Mouse (Mus musculus) limb, embryonic 10.5 days (tissue): ENCODE results near the gene Dusp2. TPM values are rescaled to one million over a fixed set of nuclear protein-coding genes. Genes with fewer than 3 reads are reported as not detected.

Experiments
- DNase-seq: peaks from one replicate; pipeline ENCODE4 v3.0.0-alpha.2; 2017; ENCODE audit warnings: low spot score
- H3K27ac ChIP-seq: fragments of 300-500 bp; sonication (generic); 2 replicates; pipeline ENCODE4 v1.5.1; 2016; ENCODE audit warnings: mild to moderate bottlenecking
- H3K27me3 ChIP-seq: fragments of 300-500 bp; sonication (generic); 2 replicates; pipeline ENCODE4 v1.6.1; 2016; ENCODE audit warnings: low read depth, mild to moderate bottlenecking; ENCODE audit not compliant: poor library complexity, severe bottlenecking
- H3K36me3 ChIP-seq: fragments of 300-500 bp; sonication (generic); 2 replicates; pipeline ENCODE4 v1.6.1; 2016; ENCODE audit warnings: mild to moderate bottlenecking, moderate library complexity
- H3K4me1 ChIP-seq: fragments of 300-500 bp; sonication (generic); 2 replicates; pipeline ENCODE4 v1.6.1; 2016
- H3K4me3 ChIP-seq: fragments of 300-500 bp; sonication (generic); 2 replicates; pipeline ENCODE4 v1.5.1; 2016; ENCODE audit warnings: mild to moderate bottlenecking, moderate library complexity
- H3K9me3 ChIP-seq: fragments of 300-500 bp; sonication (generic); replicated peaks from 2 replicates; pipeline ENCODE4 v1.6.1; 2016; ENCODE audit warnings: mild to moderate bottlenecking
- WGBS: fragments of 180-500 bp; shearing (Covaris S2); methylation state at CpG from one replicate; pipeline ENCODE4 v1.1.7; 2016; 5-methylcytosine and 5-hydroxymethylcytosine counted together
- polyA plus RNA-seq: library from polyadenylated mRNA; unstranded; fragments of >200 nt; fragmentation: Nextera tagmentation; extraction: Ambion mirVana; gene quantifications from 2 replicates; pipeline ENCODE4 v1.2.1, GENCODE M21; 2016

The Dusp2 gene
- polyA plus RNA-seq, 1 experiment from 2014 or later = 6.4 TPM

DNA sequence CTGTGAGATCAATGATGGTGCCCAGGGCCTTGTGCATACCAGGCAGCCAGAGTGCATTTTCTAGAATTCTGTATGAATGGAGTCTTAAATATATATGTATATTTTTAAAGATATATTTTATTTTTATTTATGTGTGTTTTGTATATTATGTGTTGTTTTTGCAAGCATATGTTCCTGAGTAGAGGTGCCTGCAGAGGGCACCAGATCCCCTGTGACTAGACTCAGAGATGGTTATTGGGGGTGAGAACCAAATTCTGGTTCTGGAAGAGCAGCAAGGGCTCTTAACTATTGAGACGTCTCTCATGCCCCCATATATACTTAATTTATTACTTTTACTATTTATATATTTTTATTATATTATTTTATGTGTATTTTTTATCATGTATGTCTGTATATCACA lies 24.8 kb upstream of the Dusp2 start:
- Histone ChIP-seq H3K9me3 (no peaks in the 10 kb centered on the region), H3K4me1 (no peaks in the 10 kb centered on the region), H3K4me3 (no peak overlapping the region), H3K27me3 (no peaks in the 10 kb centered on the region), H3K36me3 (no peaks in the 10 kb centered on the region), H3K27ac (no peak overlapping the region)
- no peak for DNase-seq
- WGBS = 79% methylated on average over 1 of the region's 1 CpGs

DNA sequence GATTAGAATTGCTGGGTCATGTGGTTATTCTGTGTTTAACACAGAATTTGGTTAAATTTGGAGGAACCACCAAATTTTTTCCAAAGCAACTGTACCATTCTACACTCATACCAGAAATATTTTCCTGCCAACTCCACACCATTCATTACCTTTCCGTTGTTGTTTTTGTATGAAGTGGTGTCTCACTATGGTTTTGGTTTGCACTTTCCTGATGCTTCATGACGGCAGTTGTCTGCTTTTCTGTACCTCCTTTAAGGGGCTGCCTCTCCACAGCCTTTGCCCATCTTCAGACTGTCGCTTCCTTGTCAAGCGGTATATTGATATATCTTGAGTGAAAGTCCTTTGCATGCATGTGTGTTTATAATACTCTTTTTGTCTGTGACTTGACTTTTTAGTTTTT lies 23.2 kb upstream of the Dusp2 start:
- no peaks in the 10 kb centered on the region for H3K9me3 ChIP-seq
- H3K27me3 ChIP-seq = no peaks in the 10 kb centered on the region
- 93% methylated on average over 4 of the region's 4 CpGs for WGBS
- no peak overlapping the region for H3K4me3 ChIP-seq
- no peak overlapping the region for H3K27ac ChIP-seq
- no peaks in the 10 kb centered on the region for H3K4me1 ChIP-seq
- H3K36me3 ChIP-seq = no peaks in the 10 kb centered on the region
- no peak for DNase-seq

DNA sequence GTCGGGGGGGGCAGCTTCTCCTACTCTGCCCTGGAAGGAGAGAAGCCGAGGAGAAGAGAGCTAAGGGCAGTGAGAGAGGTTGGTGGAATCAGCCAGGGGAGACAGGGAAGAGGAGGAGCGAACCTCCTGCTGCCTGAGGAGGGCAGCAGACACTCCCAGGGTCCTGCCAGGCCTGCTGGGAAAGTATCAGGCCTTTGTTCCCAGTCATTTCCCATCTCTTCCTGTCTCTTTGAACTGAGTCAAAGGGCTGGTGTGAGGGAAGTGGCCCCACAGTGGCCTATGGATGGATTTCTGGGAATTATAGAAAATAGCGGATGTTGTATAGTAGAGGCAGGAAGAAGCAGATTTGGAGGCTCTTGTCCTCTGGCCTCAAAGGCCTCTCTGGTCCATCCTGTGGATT lies 22.1 kb upstream of the Dusp2 start:
- H3K27me3 ChIP-seq = no peaks in the 10 kb centered on the region
- no peak overlapping the region for H3K4me3 ChIP-seq
- no peaks in the 10 kb centered on the region for H3K4me1 ChIP-seq
- 58% methylated on average over 4 of the region's 4 CpGs for WGBS
- no peaks in the 10 kb centered on the region for H3K36me3 ChIP-seq
- 0 out of 2 replicates have a peak overlapping the region, but pooled peaks have one; percentile 3 for H3K27ac ChIP-seq
- DNase-seq = no peak
- no peaks in the 10 kb centered on the region for H3K9me3 ChIP-seq

DNA sequence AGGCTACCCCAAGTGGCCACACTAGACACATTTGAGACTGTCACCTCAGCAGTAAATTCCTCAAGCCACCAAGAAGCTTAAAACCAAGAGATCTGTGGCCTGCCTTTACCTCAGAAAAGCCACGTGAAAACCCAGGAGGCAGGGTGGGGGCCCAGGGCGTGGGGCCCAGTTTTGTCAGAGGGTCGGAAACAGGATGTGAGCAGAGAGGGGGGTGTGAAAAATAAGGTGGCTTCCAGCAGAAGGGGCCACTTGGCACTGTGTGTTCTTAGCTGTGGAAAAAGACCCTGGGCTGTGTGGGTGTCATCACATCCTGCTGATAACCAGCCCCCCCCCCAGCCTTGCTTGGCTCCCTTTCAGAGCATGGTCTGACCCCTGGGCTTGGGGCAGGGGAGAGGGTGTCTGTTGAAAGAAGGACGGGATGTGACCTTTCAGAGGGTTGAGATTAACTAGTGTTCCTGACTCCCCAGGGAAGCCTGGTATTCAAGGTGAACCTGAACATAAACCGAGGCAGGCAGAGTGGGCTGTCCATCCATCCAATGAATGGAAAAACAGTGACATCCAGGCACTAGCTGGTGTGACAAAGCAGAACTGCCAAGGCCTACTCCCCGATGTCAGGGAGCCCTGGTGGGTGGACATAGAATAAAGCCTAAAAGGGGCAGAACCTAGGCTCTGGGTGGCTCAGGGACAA lies 21.3 kb upstream of the Dusp2 start:
- 73% methylated on average over 6 of the region's 6 CpGs for WGBS
- no peaks in the 10 kb centered on the region for H3K4me1 ChIP-seq
- no peaks in the 10 kb centered on the region for H3K36me3 ChIP-seq
- no peaks in the 10 kb centered on the region for H3K9me3 ChIP-seq
- no peak for DNase-seq
- no peak overlapping the region for H3K4me3 ChIP-seq
- no peaks in the 10 kb centered on the region for H3K27me3 ChIP-seq
- peak overlapping the region; percentile 3; the same call in 1 of the 2 replicates for H3K27ac ChIP-seq

DNA sequence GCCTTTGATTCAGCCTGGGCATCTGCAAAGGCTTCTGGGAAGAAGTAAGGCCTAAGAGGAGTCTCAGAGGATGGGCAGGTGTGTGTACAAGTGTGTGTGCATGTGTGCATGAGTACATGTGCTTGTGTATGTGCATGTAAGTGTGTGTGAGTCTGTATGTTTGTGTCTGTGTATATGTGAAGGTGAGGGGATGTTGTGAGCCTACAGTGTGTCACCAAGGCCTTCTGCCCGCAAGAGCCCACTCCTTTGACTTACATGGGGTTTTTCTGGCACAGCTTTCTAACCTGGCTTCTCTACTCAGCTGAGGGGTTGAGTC lies 20.8 kb upstream of the Dusp2 start:
- H3K4me1 ChIP-seq = no peaks in the 10 kb centered on the region
- 79% methylated on average over 1 of the region's 1 CpGs for WGBS
- DNase-seq = no peak
- H3K27ac ChIP-seq = no peak overlapping the region
- H3K36me3 ChIP-seq = no peaks in the 10 kb centered on the region
- H3K27me3 ChIP-seq = no peaks in the 10 kb centered on the region
- H3K4me3 ChIP-seq = no peak overlapping the region
- no peaks in the 10 kb centered on the region for H3K9me3 ChIP-seq

DNA sequence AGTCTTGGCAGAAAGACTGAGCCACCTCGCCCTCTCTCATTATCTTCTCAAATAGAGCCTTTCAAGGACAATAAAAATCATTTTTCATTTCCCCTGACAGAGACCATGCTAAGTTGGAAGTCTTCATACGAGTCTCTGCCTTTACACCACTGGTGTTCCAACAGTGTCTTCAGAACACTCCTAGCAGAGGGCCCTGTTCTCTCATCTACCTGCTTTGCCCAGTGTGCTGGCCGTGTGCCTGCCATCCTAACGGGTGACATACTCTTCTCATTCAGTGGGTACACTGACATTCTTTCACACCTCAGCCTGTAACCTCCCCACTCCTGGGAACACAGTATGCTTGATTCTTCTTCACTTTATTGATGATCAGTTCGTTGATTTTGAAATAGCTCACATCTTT lies 19.5 kb upstream of the Dusp2 start:
- Histone ChIP-seq H3K9me3 (no peaks in the 10 kb centered on the region), H3K27me3 (no peaks in the 10 kb centered on the region), H3K36me3 (no peaks in the 10 kb centered on the region), H3K27ac (no peak overlapping the region), H3K4me1 (no peaks in the 10 kb centered on the region), H3K4me3 (no peak overlapping the region)
- 81% methylated on average over 5 of the region's 5 CpGs for WGBS
- no peak for DNase-seq

DNA sequence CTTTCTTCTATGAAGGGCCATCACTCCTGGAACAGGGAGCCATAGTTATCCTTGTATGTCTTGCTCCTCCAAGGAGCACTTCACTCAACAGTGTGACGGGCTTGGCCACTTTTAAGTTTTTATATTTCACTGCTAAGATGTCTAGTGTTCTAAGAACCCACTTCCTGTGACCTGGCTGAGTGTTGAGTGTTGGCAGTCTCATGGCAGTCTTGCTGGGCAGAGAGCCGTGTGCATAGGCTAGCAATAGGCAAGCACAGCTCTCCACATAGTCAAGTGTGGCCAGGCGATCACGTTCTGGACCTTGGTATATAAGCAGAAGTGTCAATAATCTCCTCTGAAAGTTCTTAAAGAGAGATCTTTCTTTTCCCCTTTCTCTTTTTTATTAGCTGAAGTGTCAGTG lies 17.8 kb upstream of the Dusp2 start:
- Histone ChIP-seq H3K36me3 (no peaks in the 10 kb centered on the region), H3K4me1 (peaks cover 3% of the 10 kb centered on the region), H3K9me3 (no peaks in the 10 kb centered on the region), H3K27me3 (no peaks in the 10 kb centered on the region), H3K4me3 (no peak overlapping the region), H3K27ac (no peak overlapping the region)
- DNase-seq = no peak
- 91% methylated on average over 4 of the region's 4 CpGs for WGBS

DNA sequence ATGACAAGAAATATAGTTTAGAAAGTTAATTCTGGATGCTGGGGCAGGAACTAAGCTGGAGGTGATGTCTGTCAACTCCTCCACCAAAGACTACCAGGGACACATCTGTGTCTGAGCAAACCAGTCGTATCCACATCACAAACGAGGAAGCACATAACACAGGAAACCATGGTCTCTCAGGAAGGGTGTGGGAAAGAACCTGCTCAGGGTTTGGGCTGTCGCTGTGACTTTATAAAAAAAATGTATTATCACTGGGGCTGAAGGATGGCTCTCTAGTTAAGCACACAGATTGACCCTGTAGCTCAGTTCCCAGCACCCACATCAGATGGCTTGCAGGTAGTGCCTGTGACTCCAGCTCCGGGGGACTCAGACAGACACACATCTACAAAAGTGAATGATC lies 16.9 kb upstream of the Dusp2 start:
- peaks cover 10% of the 10 kb centered on the region for H3K4me1 ChIP-seq
- DNase-seq = no peak
- H3K27ac ChIP-seq = no peak overlapping the region
- no peaks in the 10 kb centered on the region for H3K36me3 ChIP-seq
- WGBS = 76% methylated on average over 4 of the region's 4 CpGs
- H3K4me3 ChIP-seq = no peak overlapping the region
- H3K9me3 ChIP-seq = no peaks in the 10 kb centered on the region
- no peaks in the 10 kb centered on the region for H3K27me3 ChIP-seq

DNA sequence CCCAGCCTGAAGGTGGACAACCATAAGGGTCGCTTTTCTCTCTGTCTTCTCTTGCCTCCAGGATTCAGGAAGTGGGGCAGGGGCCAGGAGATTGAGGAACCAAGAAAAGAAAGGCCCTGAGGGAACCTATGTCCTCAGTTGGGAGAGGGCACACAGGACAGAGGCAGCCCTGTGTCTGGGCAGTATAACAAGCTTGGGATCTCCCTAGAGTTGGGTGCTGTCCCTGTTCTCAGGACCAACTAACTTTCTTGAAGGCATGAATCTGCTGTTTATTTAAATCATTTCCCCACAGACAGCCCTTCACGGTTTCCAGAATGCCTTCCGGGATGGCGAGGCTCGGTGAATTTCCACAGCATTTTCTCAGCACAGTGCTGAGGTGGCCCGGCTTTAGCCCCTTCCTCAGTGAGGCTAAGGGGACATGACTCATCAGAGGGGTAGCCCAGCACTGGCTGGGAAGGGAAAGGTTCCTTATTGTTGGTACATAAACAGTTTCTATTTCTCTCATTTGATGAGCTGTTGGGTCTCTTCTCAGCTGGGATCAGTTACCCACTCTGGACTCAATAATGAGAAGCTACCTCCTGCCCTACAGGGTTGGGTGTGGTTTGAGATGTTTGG lies 13.2 kb upstream of the Dusp2 start:
- WGBS = 93% methylated on average over 6 of the region's 6 CpGs
- H3K9me3 ChIP-seq = no peaks in the 10 kb centered on the region
- no peak overlapping the region for H3K27ac ChIP-seq
- H3K4me3 ChIP-seq = no peak overlapping the region
- no peak for DNase-seq
- H3K4me1 ChIP-seq = peaks cover 10% of the 10 kb centered on the region
- H3K36me3 ChIP-seq = no peaks in the 10 kb centered on the region
- no peaks in the 10 kb centered on the region for H3K27me3 ChIP-seq

DNA sequence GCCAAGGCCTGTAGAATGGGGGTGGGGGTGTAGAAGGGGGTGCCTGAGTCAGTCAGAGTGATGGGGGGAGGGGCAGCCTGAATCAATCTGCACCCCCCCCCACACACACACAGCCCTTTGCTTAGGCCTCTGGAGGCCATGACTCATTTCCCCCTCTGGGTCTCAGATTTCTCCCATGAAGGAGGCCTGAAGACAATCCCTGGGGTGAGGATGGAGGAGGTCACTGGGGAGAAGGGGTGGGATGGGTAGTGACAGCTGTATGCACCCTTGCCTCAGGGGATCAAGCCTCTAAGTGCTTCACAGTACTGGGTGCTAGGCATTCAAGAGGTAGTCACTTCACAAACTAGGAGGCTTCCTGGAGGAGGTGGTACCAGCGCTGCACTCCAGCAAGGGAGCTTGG lies 12.3 kb upstream of the Dusp2 start:
- H3K4me1 ChIP-seq = peaks cover 14% of the 10 kb centered on the region
- H3K9me3 ChIP-seq = no peaks in the 10 kb centered on the region
- no peak overlapping the region for H3K4me3 ChIP-seq
- no peak overlapping the region for H3K27ac ChIP-seq
- 78% methylated on average over 1 of the region's 1 CpGs for WGBS
- no peaks in the 10 kb centered on the region for H3K27me3 ChIP-seq
- no peak for DNase-seq
- no peaks in the 10 kb centered on the region for H3K36me3 ChIP-seq

DNA sequence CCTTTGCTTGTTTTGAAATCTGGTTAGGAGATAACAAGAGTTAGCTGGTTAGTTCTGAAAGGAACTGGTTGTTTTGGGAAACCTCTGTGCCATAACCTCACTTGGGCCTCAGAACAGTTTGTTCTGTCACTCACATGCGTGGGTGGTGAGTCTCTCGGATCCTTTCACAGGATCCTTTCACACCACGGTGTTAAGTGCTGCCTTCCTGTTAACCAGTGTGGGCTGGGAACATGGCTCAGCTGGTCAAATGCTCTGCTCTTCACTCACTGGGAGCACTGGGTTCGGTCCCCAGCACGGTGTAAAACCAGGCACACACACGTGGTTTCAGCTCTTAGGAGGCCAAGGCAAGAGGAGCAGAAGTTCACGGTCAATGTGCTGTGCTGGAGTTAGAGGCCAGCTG lies 11.5 kb upstream of the Dusp2 start:
- peaks cover 20% of the 10 kb centered on the region for H3K4me1 ChIP-seq
- no peaks in the 10 kb centered on the region for H3K9me3 ChIP-seq
- no peak for DNase-seq
- H3K27me3 ChIP-seq = no peaks in the 10 kb centered on the region
- H3K36me3 ChIP-seq = no peaks in the 10 kb centered on the region
- H3K4me3 ChIP-seq = no peak overlapping the region
- WGBS = 51% methylated on average over 7 of the region's 7 CpGs
- no peak overlapping the region for H3K27ac ChIP-seq

DNA sequence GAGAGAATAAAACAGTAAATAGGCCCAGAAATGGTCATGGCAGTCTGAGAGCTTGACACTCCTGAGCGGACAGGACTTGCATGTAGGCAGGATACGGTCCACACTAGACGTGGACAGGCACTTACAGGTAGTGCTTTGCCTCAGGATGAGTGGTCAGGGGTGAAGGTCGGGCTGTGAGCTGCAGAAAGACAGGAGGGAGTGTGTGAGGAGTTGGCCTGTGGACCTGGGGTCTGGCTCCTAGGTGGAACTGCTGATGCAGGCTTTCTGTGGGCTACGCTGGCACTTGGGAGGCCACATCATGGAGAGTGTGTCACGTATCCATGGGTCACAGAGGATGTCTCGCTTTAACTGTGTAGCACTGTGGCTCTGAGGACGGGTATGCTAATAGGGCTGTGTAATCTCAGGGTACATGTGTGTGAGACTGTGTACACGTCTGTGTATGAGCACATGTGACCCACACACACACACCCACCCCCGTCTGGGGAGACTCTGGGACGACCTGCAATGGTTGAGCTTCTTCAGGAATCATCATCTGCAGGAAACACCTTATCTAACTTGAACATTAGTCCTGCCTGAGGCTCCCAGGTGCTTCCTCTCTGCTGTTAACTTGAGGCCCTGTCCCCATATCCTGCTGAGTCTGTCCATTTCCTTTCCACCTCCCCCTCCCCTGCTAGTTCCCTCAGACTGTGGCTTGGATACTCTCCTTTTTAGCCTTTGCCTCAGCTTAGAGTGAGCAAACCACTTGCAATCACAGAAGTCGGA lies 7.7 kb upstream of the Dusp2 start:
- 71% methylated on average over 12 of the region's 12 CpGs for WGBS
- H3K9me3 ChIP-seq = no peaks in the 10 kb centered on the region
- peaks cover 19% of the 10 kb centered on the region for H3K4me1 ChIP-seq
- no peaks in the 10 kb centered on the region for H3K36me3 ChIP-seq
- peak overlapping the region; percentile 51; the same call in 1 of the 2 replicates for H3K27ac ChIP-seq
- no peak overlapping the region for H3K4me3 ChIP-seq
- H3K27me3 ChIP-seq = peaks cover 7% of the 10 kb centered on the region
- no peak for DNase-seq

DNA sequence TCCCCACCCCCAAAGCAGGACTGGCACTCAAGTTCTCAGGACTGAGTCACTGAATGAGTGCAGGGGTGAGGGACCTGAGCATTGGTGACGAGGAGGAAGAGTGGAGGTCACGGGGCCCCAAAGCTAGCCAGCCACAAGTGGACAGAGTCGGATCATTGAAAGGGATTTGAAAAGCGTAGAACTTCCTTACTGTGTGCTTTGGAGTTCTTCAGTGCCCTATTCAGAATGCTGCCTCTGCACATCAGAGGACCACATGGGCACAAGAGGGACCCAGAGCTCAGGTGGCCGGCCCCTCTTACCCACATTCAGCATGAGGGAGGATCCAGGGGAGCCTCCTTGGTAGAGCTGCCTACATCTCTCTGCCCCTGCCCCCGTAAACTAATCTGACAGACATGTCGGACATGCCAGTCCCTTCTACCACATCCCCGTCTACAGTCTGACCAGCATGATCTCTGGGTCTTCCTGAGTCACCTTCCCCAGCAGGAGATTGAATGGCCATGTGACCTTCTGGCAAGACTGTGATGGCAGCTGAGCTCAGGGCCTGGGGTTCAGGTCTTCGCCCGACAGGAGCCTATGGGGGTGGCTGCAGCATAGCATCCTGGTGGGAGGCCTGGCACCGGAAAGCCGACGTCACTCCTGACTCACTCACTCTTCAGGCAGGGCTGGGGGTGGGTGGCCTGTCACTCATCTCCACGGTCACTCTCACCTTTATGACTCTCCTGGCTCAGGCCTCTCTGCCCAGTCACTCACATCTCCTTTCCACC lies 3.0 kb upstream of the Dusp2 start:
- DNase-seq = no peak
- Histone ChIP-seq H3K4me3 (no peak overlapping the region), H3K9me3 (no peaks in the 10 kb centered on the region), H3K27ac (no peak overlapping the region), H3K36me3 (no peaks in the 10 kb centered on the region), H3K27me3 (peaks cover 50% of the 10 kb centered on the region), H3K4me1 (peaks cover 44% of the 10 kb centered on the region)
- 81% methylated on average over 14 of the region's 14 CpGs for whole genome bisulfite sequencing
